Mouse (Mus musculus) forebrain, embryonic 13.5 days (tissue): ENCODE data around the gene Tceal5. TPM values are rescaled to one million over a fixed set of nuclear protein-coding genes. Genes with fewer than 3 reads are reported as not detected.
"Not testable (repeated sequence)": the region's sequence is repeated elsewhere in the genome, so short reads cannot be mapped to it uniquely, and the experiment has no call there.

Source experiments
- ATAC-seq: fragments of 200-750 bp; cut with Nextera tagmentation; 2 replicates; pipeline ENCODE4 v1.8.0; 2017
- H3K27ac ChIP-seq: fragments of 300-500 bp; sonication (generic); 2 replicates; pipeline ENCODE4 v1.5.1; 2015; ENCODE audit warnings: inconsistent platforms, mild to moderate bottlenecking, moderate library complexity
- H3K27me3 ChIP-seq: fragments of 300-500 bp; sonication (generic); 2 replicates; pipeline ENCODE4 v1.6.1; 2015; ENCODE audit warnings: mild to moderate bottlenecking, inconsistent platforms
- H3K36me3 ChIP-seq: fragments of 300-500 bp; sonication (generic); 2 replicates; pipeline ENCODE4 v1.6.1; 2015; ENCODE audit warnings: mild to moderate bottlenecking, inconsistent platforms; ENCODE audit not compliant: poor library complexity, severe bottlenecking
- H3K4me1 ChIP-seq: fragments of 300-500 bp; sonication (generic); 2 replicates; pipeline ENCODE4 v1.6.1; 2015; ENCODE audit warnings: inconsistent platforms
- H3K4me2 ChIP-seq: fragments of 300-500 bp; sonication (generic); 2 replicates; pipeline ENCODE4 v1.6.1; 2015; ENCODE audit warnings: inconsistent platforms, mild to moderate bottlenecking, moderate library complexity
- H3K4me3 ChIP-seq: fragments of 300-500 bp; sonication (generic); 2 replicates; pipeline ENCODE4 v1.5.1; 2015; ENCODE audit warnings: mild to moderate bottlenecking, inconsistent platforms
- H3K9ac ChIP-seq: fragments of 300-500 bp; sonication (generic); 2 replicates; pipeline ENCODE4 v1.6.1; 2015; ENCODE audit warnings: mild to moderate bottlenecking, inconsistent platforms
- H3K9me3 ChIP-seq: fragments of 300-500 bp; sonication (generic); replicated peaks from 2 replicates; pipeline ENCODE4 v1.6.1; 2016; ENCODE audit warnings: inconsistent platforms
- WGBS: fragments of 180-500 bp; shearing (Covaris S2); methylation state at CpG from one replicate; pipeline ENCODE4 v1.1.7; 2015; 5-methylcytosine and 5-hydroxymethylcytosine counted together
- polyA plus RNA-seq: library from polyadenylated mRNA; unstranded; fragments of >200 nt; fragmentation: Nextera tagmentation; extraction: Ambion mirVana; gene quantifications from 2 replicates; pipeline ENCODE4 v1.2.1, GENCODE M21; 2015

Gene Tceal5
- polyA plus RNA-seq, 1 experiment from 2014 or later = 13.0 TPM

DNA sequence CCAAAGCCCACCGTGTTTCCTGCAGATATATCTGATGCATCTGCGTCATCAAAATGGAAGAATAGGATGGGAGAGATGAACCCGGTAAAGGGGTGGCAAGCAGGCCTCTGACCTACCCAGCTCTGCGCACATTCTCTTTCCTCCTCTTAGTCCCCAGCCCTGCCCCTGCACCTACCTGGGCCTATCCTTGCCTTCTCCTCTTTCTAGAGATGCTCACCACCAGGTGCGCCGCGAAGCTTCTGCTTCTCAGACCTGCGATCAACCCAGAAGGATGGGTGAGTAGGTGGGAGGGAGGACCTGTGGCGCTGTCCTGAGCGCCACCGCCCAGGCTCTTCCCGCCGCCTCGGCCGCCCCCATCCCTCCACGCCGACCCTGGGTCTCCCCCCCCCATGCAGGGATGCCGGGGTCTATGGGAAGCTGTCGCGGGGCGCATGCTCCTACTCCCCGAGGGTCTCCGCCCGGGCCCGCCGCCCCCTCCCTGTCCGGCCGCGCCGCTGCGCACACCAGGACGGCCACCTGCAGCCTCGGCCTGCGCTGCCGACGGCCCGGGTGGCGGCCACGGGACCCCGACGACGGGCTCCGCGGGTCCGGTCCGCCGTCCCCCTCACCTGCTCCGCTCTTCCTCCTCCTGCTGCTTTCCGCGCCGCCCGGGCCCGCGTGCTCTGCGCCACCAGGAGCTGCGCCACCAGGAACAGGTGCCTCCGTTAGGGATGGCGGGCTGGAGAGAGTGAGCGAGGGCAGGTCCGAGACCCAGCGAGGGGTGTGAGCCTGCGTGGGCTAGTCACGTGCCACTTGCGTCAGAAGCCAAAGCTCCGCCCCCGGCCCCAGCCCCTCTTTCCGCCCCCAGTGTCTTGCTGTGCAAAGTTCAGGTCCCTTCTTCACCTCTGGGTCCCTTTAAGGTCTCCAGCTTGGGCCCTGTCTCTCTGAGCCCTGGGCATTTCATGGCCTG is 11.3 kb upstream of the Tceal5 start, which contains the start of the genes Tceal7 and Bex1:
Gene Tceal7, plus strand, starts transcription at position 51 of the 949 bp plus-strand sequence.
Gene Bex1, minus strand, starts transcription at position 785 of the 949 bp plus-strand sequence.
- not testable (repeated sequence) for H3K27ac ChIP-seq, H3K4me1 ChIP-seq, H3K9me3 ChIP-seq, H3K36me3 ChIP-seq, H3K27me3 ChIP-seq
- peak within 1 kb of the TSS; percentile 57 for H3K4me2 ChIP-seq
- H3K4me3 ChIP-seq = peak within 1 kb of the TSS; percentile 43
- peak; percentile 96 for ATAC-seq
- peak within 1 kb of the TSS; percentile 60 for H3K9ac ChIP-seq
- WGBS = 18% methylated on average over 10 of the region's 67 CpGs

DNA sequence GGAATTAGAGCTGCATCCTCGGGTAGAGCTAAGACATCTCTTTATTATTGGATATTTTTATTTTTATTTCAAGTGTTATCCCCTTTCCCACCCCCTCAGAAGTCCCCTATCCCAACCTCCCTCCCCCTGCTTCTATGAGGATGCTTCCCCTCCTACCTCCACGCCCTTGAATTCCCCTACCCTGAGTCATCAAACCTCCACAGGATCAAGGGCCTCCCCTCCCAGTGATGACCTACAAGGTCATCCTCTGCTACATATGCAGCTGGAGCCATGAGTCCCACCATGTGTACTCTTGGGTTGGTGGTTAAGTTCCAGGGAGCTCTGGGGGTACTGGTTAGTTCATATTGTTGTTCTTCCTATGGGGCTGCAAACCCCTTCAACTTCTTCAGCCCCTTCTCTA is 9.7 kb upstream of the Tceal5 start:
- no peaks in the 10 kb centered on the region for H3K9me3 ChIP-seq
- no peak overlapping the region for H3K4me3 ChIP-seq
- WGBS = 85% methylated on average over 2 of the region's 2 CpGs
- no peak overlapping the region for H3K9ac ChIP-seq
- H3K27me3 ChIP-seq = no peaks in the 10 kb centered on the region; the same call in 1 of the 2 replicates
- ATAC-seq = no peak
- H3K27ac ChIP-seq = no peak overlapping the region
- no peaks in the 10 kb centered on the region for H3K4me1 ChIP-seq
- H3K36me3 ChIP-seq = 0 out of 2 replicates have a peak, but pooled peaks cover 4% of the 10 kb centered on the region
- H3K4me2 ChIP-seq = no peak overlapping the region

DNA sequence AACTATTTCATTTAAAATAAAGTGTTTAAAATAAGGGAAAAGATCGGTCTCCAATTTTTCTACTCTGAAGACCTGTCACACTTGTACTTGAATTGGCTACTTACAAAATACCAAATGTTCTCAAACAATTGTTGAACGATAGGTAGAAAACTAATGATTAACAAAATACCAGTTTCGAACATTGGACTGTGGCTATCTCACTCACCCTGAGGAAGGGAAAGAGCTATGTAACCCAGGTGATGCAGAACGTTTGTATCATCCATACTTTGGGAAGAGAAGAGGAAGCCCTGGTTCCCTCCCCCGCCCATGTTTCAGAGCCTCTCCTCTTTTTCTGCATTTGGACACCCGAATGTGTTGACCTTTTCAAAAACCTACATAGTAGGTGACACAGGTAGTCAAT is 730 bp upstream of the Tceal5 start:
- Histone ChIP-seq H3K9me3 (no peaks in the 10 kb centered on the region), H3K27me3 (peaks cover 2% of the 10 kb centered on the region; the same call in 1 of the 2 replicates), H3K36me3 (no peaks in the 10 kb centered on the region), H3K4me1 (no peaks in the 10 kb centered on the region), H3K9ac (no peak overlapping the region), H3K4me2 (no peak overlapping the region), H3K27ac (no peak overlapping the region), H3K4me3 (no peak overlapping the region)
- no peak for ATAC-seq
- WGBS = 81% methylated on average over 6 of the region's 6 CpGs

DNA sequence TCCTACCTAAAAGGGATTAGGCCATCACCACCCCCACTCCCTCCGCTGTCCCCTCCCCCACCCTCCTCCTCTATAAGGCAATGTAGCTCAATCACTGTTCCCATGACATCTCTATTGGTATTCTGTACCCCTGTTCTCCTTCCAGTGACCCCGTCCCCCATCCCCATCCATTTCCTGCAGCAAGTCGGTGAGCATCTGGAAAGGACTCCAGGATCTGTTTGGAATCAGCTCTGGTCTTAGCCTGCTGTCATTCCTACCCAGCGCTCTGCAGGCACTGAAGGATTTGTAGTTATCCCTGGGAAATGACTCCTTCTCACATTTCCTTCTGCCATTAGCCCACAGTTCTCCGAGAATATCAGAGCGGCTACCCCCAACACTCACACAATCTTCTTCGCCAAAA is 419 bp downstream of the Tceal5 start:
- ATAC-seq = no peak; the same call in 1 of the 2 replicates
- Histone ChIP-seq H3K27ac (no peak overlapping the region), H3K9me3 (no peaks in the 10 kb centered on the region), H3K4me2 (peak overlapping the region; percentile 58), H3K4me3 (peak overlapping the region; percentile 41), H3K36me3 (no peaks in the 10 kb centered on the region), H3K9ac (peak overlapping the region; percentile 58), H3K4me1 (no peaks in the 10 kb centered on the region), H3K27me3 (peaks cover 2% of the 10 kb centered on the region; the same call in 1 of the 2 replicates)
- 17% methylated on average over 7 of the region's 7 CpGs for WGBS

DNA sequence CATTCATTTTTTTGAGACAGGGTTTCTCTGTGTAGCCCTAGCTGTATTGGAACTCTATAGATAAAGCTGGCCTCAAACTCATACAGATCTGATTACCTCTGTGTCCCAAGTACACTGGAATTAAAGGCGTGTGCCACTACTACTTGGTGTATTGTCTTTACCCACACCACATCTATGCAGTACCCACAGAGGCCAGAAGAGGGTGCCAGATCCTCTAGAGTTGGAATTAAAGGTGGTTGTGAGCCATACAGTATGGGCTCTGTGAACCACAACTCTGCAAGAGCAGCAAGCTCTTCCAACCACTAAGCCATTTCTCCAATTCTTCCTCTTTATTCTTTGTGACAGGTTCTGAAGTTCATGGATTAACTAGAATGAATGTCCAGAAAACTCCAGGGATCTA is 6.8 kb downstream of the Tceal5 start:
- no peak for ATAC-seq
- Histone ChIP-seq H3K4me3 (no peak overlapping the region), H3K27me3 (no peaks in the 10 kb centered on the region; the same call in 1 of the 2 replicates), H3K9me3 (no peaks in the 10 kb centered on the region), H3K36me3 (no peaks in the 10 kb centered on the region), H3K9ac (no peak overlapping the region), H3K4me2 (no peak overlapping the region), H3K4me1 (no peaks in the 10 kb centered on the region), H3K27ac (no peak overlapping the region)
- 28% methylated on average over 1 of the region's 1 CpGs for WGBS

DNA sequence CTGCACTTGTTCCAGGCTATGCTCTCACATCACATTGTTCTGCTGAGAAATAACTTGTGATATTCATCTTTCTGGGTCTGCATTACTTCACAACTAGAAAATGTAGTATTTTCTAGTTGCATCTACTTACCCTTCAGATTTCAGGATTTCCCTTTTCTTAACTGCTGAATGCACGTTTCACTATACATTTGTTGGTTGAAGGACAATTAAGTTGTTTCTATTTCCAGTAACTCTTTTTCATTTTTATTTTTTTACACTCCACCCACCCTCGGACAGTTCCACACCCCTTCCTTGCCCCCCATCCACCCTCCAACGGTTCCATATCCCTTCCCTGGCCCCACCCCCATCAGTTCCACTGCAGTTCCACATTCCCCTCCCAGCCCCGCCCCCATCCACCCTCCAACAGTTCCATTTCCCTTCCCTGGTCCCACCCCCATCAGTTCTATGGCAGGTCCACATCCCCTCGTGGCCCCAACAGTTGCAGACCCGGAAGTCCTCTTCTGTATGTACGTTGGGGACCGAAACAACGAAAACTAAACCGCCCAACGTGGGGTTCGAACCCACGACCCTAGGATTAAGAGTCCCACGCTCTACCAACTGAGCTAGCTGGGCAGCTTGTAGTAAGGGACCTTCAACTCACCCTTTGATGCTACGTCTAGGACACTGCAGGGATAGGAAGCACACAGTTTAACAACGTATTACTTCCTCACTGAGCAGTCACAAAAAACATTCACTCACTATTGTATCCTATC is 8.3 kb downstream of the Tceal5 start:
- Histone ChIP-seq H3K9me3 (no peaks in the 10 kb centered on the region), H3K4me1 (no peaks in the 10 kb centered on the region), H3K4me2 (no peak overlapping the region), H3K36me3 (no peaks in the 10 kb centered on the region), H3K9ac (no peak overlapping the region), H3K27me3 (no peaks in the 10 kb centered on the region; the same call in 1 of the 2 replicates), H3K27ac (no peak overlapping the region), H3K4me3 (no peak overlapping the region)
- 83% methylated on average over 16 of the region's 16 CpGs for WGBS
- no peak for ATAC-seq

DNA sequence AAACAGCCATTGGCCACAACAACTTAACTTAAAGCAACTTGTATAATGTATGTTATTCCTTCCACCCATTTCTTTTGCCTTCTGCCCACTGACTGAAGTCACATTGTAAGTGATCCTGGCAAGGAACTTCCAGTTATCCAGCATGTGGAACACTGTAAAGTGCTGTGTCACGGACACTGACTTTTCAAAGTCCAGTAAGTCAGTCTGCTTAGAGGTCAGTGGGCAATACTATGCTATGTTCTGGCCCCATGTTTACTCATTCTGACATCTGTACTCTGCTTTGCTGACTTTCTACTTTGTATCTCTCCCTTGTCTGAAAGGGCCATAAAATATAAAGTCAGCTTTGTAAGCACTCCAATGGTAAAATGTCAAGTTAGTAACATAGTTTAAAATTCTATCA is 20.6 kb downstream of the Tceal5 start:
- ATAC-seq = no peak
- 86% methylated on average over 1 of the region's 1 CpGs for WGBS
- Histone ChIP-seq H3K4me1 (no peaks in the 10 kb centered on the region), H3K9ac (no peak overlapping the region), H3K4me2 (no peak overlapping the region), H3K36me3 (no peaks in the 10 kb centered on the region), H3K9me3 (no peaks in the 10 kb centered on the region), H3K4me3 (no peak overlapping the region), H3K27me3 (no peaks in the 10 kb centered on the region), H3K27ac (no peak overlapping the region)

DNA sequence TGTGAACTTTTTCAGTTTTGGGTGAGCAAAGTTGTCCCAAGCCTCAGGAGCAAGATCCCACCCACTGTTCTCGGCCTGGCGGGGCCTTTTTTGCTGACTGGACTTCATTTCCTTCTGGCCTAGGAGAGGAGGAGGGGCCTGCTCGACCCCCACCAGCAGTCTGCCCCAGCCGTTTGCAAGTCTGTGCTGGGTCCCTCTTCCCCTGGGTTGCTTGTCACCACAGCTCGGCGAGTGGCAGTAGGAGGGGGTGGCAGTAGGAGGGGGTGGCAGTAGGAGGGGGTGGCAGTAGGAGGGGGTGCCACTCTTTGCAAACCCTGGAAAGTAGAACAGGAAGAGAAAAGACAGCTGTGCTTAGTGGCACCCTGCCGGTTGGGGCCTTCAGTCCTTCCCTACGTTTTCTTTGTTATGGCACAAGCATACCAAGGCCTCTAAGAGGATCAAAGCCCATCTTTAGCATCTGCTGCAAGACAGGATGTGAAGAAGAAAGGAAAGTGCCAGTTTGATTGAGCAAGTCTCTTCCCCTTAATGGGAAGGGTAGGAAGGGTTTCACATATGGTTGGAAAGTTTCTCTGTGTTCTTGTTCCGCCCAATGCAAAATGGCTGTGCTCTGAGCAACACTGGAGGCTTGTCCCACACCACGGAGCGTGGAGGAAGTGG is 22.7 kb downstream of the Tceal5 start:
- Histone ChIP-seq H3K9ac (no peak overlapping the region), H3K4me2 (no peak overlapping the region), H3K36me3 (no peaks in the 10 kb centered on the region), H3K27me3 (no peaks in the 10 kb centered on the region), H3K9me3 (no peaks in the 10 kb centered on the region), H3K4me3 (no peak overlapping the region), H3K4me1 (no peaks in the 10 kb centered on the region), H3K27ac (no peak overlapping the region)
- no peak for ATAC-seq
- WGBS = 25% methylated on average over 11 of the region's 11 CpGs

DNA sequence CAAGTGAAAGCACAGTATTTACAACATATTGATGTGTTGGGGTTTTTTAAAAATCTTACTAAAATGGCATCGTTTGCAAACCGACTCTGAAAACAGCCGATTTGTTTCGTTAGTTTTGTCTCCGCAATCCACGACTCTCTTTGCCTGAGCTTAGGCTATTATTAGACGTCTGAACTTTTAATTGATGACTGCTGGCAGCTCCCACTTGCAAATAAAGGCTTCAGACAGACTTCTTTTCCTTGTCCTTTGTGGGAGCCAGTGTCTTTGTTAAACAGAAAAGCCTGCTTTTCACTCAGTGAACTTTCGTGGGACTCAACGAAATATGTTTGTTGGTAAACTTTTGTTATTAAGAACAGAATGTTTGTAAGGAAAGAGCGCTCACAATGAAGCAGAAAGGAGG is 30.9 kb downstream of the Tceal5 start:
- Histone ChIP-seq H3K36me3 (no peaks in the 10 kb centered on the region), H3K4me1 (peaks cover 3% of the 10 kb centered on the region; the same call in 1 of the 2 replicates), H3K4me3 (peak overlapping the region; percentile 53), H3K9me3 (no peaks in the 10 kb centered on the region), H3K27ac (no peak overlapping the region), H3K27me3 (peaks cover 3% of the 10 kb centered on the region; the same call in 1 of the 2 replicates), H3K9ac (0 out of 2 replicates have a peak overlapping the region, but pooled peaks have one; percentile 26), H3K4me2 (peak overlapping the region; percentile 59)
- no peak for ATAC-seq
- 17% methylated on average over 10 of the region's 10 CpGs for WGBS

DNA sequence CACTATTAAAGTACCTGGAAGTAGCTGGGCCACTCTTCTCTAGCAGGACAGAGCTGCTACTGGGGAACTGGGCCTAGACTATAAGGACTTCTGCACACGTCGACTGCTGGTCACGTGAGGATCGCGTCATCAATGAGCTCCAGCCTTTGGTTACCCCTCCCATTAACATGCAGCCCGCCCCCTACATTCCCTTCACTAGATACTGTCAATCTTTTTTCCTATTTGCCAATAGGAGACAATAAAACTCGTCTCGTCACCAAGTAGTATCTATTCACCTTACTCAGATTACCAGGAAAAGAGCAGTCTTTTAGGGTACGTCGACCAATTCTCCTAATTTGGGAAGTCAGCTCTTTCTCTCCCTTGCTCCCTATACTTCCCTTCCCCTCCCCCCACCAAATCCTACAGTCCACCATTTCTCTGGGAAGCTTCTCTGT is 31.5 kb downstream of the Tceal5 start, which contains the start of gene Tceal8:
Gene Tceal8, minus strand, starts transcription at position 225 of the 434 bp plus-strand sequence.
- Histone ChIP-seq H3K27ac (peak within 1 kb of the TSS; percentile 76), H3K27me3 (peaks cover 3% of the 10 kb centered on the region; the same call in 1 of the 2 replicates), H3K4me3 (peak within 1 kb of the TSS; percentile 53), H3K4me2 (peak within 1 kb of the TSS; percentile 59), H3K9me3 (no peaks in the 10 kb centered on the region), H3K4me1 (peaks cover 3% of the 10 kb centered on the region; the same call in 1 of the 2 replicates), H3K9ac (peak within 1 kb of the TSS; percentile 66), H3K36me3 (no peaks in the 10 kb centered on the region)
- 17% methylated on average over 10 of the region's 10 CpGs for WGBS
- peak; percentile 99 for ATAC-seq
